Mouse (Mus musculus): Measurements from ENCODE around the gene Dpysl5.

DNA sequence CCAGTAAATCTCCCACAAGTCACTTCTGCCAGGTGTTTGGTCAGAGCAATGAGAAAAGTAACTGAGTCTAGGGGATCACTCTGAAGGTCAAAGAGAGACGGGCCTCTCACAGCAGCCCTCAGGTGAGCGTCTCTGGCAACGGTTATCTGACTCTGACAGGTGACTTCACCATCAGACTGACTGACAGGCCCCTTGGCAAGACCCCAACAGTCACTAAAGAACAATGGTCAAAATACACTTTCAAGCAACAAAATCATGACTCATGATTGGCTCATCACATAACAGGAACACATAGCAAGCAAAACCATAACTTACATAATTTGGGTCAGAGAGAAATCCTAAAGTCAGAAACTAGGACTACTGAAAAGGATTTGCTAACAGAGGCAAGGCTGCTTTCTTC is 9.5 kb upstream of the Dpysl5 start:
- TF ChIP-seq CTCF (IDR thresholded peaks at IDR 0.05; ENCODE audit: borderline replicate concordance, control insufficient read depth, extremely low read depth, insufficient read depth, low read length, poor library complexity) (no peak), POLR2A (IDR thresholded peaks at IDR 0.05; ENCODE audit: control insufficient read depth, extremely low read depth, insufficient read depth, low read length, poor library complexity) (no peak)
